Mouse (Mus musculus): ENCODE results near the gene Syndig1. TPM values are rescaled to one million over a fixed set of nuclear protein-coding genes. Genes with fewer than 3 reads are reported as not detected.

The Syndig1 gene
- polyA plus RNA-seq, 1 experiment from 2014 or later: 0.23 TPM

DNA sequence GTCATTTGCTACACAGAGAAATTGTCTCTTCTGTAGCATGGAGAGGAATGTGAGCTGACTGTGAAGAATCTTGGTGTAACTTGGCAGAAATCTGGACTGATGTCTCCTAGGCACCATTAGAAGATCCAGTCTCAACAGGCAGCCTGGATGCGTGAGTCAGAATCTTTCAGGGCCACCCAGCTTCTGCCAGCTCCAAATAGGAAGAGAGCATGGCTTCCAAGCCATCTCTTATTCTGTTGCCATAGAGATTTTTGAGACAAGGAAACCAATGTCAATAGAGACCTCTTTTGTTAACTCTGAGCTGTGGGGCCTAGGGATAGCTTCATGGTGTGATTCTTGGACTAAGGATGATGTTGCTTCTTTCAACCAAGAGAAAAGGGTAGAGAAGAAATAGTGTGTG lies 151.4 kb downstream of the Syndig1 start:
- DNase-seq (ENCODE audit: low spot score): no peak

DNA sequence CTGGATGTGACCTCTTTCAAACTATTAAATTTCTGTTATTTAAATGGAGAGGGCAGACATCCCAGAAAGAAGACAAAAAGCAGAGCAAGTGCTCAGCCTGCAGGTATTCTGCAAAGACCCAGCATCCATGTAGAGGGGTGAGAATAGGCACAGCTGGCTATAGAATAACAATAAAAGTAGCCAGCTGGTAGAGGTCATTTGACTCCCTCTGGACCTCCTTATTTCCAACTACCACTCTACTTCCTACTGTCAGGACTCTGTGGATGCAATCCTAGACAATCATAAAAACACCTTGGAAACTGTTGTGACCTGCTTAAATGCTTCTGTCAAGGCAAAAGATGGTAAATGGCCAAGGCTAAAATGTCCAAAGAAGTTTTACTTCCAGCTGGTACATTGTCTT lies 153.5 kb downstream of the Syndig1 start:
- DNase-seq (ENCODE audit: low spot score): no peak

DNA sequence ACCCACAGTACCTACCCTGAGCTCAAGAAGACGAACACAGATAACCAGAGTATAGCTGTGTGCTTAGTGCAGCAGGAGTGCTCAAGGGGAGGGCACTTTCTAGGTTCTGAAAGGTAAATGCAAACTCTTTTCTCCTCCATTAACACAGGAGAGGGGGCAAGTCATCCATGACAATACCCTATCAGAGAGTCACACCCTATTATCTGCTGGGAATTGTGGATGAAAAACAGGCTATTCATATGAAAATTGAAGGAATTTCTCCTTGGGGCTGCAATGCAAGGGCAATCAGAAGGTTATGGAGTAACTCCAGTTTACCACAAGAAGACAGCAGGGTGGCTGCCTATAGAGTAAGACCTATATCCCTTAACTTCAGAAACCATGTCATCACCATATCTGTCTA lies 154.1 kb downstream of the Syndig1 start:
- no peak for DNase-seq (ENCODE audit: low spot score)

DNA sequence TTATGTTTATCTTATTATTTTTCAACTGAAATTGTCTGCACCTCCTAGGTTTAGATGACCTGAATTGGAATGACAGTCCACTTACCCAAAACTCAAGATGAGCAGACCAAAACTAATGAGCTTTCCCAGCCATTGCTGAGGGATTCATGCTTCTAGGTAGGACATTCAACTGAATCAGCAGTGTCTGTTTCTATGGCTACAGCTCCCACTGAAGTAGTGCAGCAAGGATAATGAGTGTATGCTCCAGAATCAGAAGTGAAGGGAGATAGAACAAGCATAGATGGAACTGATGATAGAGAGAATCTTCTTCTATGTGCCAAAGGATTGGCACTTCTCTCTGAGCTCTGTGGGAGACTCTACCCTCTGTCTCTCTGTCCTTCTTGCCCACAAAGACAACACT lies 158.6 kb downstream of the Syndig1 start:
- no peak for DNase-seq (ENCODE audit: low spot score)

DNA sequence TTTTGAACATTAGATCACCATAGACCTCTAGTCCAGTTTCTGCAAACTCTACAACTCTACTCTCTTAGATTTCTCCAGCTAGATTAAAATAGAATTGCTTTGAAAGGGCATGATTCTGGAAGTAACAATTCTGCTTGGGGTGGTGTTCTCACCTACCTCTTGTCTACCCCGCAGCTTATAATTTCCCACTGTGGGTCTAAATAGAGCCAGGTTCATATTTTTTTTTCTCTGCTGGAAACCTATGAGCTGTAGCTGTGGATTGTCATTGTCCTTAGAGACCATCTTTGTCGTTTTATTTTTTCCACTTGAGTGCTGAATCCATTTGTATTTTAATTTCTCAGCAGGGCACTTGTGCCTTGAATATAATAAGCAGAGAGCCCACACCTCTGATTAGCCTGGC lies 162.5 kb downstream of the Syndig1 start:
- DNase-seq (ENCODE audit: low spot score): no peak

DNA sequence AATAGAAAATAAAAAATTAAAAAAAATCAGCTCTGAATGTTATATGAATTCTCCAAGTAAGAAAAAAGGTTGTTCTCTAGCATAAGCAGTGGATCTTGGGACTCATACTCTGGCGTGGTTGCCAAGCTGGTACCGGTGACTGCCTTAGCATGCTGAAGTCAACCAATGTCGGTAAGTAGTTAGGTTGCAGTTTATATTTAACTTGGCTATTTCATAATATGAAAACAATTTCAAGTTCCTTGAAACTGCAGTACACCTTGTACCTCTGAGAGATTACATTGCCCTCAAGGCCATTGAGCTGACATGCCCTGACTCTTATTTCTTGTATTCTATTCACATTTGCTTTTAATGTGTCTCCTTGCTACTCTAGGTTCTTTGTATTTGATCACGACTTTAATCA lies 163.9 kb downstream of the Syndig1 start:
- DNase-seq (ENCODE audit: low spot score): no peak

DNA sequence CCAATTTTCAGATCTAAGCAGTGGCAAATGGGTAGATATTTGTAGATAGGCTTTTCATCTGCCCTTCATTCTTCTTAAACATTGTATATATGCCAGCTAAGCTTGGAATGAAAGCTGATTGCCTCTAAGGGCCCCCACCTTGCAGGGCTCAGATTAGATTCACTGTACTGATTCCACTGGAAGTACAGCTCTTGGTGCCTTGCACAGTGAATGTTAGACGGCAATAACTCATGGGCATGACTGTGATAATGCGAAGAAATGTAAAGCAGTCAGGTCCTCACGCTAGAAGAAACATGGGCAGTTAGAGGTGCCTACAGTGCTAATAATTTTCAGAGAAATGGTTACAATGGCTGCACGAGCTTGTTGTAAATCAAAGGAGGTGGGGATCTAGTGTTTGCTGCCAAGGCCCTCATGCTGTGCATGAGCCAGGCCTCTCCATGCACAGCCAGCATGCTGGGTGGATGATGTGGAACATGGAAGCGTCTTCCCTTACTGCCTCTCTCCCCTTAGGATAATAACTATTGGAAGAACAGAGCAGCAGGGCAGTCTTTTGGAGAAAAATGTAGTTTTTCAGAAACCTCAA lies 167.5 kb downstream of the Syndig1 start:
- no peak for DNase-seq (ENCODE audit: low spot score)

DNA sequence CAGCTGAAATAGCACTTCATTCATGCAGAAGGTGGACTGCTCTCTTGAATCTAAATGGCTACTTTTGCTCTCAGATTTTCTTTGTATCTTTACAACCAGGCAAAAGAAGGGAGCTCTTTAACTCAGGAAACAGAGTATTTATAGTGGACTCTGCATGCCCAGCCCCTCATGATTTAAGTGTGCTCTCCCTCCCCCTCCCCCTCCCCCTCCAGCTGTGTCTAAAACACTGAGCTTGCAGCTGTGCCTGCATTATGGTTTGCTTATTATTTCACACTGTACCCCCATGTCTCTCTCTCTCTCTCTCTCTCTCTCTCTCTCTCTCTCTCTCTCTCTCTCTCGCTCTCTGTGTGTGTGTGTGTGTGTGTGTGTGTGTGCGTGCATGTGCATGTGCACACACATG lies 168.6 kb downstream of the Syndig1 start:
- no peak for DNase-seq (ENCODE audit: low spot score)

DNA sequence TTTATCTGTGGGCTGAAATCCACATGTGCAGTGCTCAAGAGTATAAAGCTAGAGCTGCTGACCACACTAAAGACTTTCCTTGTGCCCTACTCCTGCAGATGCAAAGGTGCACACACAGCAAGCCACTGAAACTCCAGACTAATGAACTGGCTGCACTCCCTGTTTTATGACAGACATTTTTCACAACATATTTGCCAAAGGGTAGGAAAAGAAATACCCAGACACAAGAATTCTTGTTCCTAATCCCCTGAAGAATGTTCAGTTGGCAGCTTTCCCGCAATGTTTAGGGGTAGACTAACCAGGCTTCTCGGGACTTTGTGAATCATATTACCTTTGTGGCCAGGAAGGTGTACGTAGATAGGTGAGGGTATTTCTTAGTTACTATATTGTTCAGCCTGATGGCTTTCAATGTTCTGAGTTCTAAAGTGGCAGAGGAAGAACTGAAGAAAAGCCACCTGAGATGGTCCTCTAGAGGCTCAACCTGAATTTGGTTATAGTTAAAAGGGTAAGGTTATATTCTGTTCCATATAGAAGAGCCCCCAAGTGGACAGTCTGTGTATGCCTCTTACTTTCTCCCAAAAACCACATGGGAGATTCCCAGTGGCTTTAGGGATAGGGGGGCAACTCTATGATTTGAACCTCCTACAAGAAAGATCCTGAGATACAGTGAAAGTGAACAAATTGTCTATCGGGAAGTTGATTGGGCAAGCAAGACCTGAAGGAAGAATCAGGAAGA lies 169.5 kb downstream of the Syndig1 start:
- no peak for DNase-seq (ENCODE audit: low spot score)

DNA sequence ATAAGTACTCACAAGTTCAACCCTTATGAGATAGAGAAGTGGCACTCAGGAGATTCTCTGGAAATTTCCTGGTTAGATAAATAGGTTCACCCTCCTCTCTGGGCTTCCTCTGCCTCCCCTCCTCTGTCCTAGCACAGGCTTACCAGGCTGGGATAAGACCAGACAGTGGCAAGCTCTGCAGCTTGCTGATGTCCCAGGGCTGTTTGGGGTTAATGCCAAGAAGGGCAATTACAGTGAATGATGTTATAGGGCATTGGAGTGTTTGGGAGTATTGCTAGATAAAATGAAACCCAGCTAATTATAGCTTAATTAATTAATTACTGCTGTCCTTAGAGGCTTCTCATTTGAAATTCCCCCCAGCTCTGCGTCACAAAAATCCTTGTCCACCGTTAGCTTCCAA lies 171.6 kb downstream of the Syndig1 start:
- no peak for DNase-seq (ENCODE audit: low spot score)

DNA sequence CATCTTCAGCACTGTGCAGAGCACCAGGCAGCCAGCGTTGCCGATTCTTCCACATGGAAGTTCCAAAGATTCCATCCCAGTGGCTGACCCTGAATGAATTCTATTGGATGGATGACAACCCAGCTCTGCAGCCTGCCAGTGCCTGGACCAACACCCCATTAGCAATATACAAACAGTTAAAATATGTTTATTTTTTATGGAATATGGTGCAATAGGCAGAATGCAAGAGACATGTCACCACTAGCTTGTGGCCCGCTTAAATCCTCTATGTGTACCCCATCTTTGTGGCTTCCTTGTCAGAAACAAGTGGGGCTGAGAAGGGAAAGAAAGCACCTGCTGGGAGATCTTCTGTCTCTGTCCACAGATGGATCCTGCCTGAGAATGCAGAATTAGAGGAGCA lies 174.5 kb downstream of the Syndig1 start:
- no peak for DNase-seq (ENCODE audit: low spot score)

DNA sequence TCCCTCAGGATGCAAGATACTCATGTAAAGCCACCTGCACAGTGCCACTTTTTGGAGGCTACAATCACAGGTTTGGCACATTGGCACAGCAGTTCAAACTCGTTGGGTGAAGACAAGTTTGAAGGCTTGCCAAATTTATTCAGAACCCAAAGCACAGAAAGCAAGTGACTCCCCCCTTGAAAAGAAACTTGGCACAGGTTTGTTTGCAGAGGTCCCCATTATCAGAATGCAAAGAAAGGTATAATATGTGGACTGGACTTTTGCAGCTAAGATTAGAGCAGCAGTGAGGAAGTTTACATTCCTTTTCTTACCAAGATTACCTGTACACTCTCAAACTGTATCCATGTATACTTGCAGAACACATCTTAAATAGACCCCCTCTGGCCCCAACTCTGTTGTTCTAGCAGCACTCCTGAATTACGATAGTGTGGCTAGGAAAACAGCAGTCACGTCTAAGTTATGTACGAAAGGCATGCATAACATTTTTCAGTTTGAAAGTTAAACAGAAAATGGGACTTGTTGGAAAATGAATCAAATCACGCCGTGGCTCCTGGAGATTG lies 183.9 kb downstream of the Syndig1 start:
- DNase-seq (ENCODE audit: low spot score): no peak

DNA sequence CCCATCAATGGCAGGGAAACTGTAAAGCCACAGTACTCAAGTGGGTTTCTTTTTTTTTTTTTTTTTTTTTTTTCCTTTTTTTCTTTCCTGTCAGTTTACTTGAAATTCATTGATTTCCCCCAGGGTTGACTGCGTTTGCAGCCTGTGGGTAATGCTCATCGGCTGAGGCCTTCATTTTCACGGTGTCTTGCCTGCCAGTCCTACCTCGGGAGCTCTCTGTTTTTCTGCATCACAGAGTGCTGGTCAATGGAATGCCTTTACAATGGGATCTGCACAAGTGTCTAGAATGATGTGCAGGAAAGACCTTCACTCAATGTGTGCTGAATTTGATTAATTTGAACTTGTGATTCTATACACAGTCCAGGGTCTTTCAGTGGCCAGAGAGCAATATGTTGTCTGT lies 184.8 kb downstream of the Syndig1 start:
- DNase-seq (ENCODE audit: low spot score): no peak

DNA sequence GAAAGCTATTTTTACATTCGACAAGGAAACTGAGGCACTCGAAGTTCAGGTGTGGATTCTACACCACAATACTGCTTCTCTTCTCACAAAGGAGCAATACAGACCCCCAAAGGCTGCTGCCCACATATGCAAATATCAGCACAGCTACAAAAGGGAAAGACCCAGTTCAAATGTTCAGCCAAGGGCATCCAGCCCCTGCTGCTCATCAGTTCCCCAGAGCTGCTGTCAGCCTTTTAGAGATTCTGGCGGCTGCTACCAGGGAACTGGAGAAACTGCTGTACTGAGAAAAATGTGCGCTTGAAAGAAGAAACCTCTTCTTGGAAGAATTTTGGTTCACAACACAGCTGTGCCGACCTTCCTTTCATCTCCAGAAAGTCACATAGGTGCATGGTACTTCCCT lies 187.3 kb downstream of the Syndig1 start:
- DNase-seq (ENCODE audit: low spot score): no peak

DNA sequence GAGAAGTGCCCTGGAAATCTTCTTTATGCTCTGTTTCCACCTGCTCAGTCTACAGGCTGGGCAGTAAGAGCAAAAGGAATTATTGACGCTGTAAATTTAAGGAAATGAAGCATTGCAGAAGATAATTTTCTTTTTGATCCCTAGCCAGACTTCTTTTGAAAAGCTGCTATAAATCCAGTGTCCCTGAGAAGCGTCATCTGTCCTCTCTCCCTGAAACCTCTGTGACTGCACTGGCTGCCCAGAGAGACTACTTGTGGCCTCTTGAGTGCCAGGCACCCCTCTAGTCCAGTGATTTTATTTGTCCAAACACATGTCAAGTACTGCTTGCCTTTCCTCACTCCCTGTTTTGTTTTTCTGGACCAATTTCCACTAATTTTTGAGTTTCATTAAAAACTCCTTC lies 191.7 kb downstream of the Syndig1 start:
- no peak for DNase-seq (ENCODE audit: low spot score)

DNA sequence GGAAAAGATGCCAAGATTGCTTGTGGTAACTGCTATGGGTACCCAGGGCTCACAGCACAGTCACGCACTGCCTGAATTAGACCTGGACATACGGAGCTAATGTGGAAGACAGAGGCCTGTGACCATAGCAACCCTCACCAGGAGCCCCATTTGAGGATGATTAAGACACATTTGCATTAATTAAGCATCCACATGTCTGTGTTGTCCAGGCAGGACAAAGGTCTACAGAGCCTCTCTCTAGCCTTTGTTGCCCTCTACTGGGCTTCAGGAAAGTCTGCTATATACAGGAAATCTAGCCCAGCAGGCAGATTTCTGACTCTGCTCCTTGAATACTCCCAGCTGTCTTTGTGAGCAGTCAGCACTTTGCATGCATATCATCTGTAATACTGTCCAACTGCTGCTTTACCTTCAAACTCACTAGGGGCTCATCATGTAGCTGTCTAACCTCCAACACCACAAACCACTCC lies 194.9 kb downstream of the Syndig1 start:
- no peak for DNase-seq (ENCODE audit: low spot score)

DNA sequence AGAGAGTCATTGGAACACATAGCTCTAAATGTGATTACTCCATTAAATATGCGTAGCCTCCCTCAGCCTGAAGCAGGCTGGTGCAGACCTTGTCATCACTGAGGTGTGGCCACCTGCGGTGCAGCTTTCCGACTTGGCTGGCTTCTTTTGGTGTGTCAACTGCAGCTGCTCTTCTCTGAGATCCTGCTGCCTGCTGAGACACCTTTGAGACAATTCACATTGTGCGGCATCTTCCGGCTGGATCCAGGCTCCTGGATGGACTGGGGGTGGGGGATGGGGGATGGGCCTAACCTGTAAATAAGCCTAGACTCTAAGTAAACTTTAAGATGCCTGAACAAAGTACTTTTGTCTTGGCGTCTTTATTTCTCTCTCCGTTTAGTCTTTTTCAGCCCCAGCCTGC lies 214.5 kb downstream of the Syndig1 start:
- no peak for DNase-seq (ENCODE audit: low spot score)

Other genes with a start within 250 kb of the Syndig1 start
- gene C530025M09Rik, start 2.0 kb downstream of the Syndig1 start, polyA plus RNA-seq (2015; fragmentation: Nextera tagmentation; extraction: Ambion mirVana): not detected in 2 replicates

All from thymus, postnatal 0 days (tissue).